8 mouse cellular contexts compared by ENCODE assay signal in the genomic region with DNA sequence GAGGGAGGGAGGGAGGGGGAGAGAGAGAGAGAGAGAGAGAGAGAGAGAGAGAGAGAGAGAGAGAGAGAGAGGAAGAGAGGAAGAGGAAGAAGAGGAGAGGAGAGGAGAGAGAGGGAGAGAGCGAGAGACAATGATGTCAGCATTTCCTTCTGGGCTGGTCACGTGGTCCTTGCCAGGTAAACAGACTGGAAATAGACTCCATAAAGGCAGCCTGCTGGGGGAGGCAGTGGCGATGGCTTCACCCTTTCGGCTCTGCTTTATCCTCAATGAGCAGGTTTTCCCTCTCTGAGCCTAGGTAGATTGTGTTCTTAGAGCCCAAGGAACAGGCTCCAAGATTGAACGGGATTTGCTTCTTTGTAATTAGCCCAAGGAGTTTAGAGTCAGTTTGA.
DNase-seq lines count a peak whose midpoint lies in the region; ATAC-seq and TF ChIP-seq lines count a peak whose summit lies in the region.

No protein-coding gene starts in this region.

- peaks cover 31% of the 10 kb centered on the region for H3K4me1 ChIP-seq in forebrain, embryonic 13.5 days
- peaks cover 35% of the 10 kb centered on the region for H3K4me1 ChIP-seq in limb, embryonic 14.5 days (ENCODE audit: control insufficient read depth, insufficient read depth, low read length)
- peaks cover 41% of the 10 kb centered on the region for H3K4me1 ChIP-seq in neural tube, embryonic 15.5 days

- H3K4me3 ChIP-seq in forebrain, embryonic 13.5 days: 0 out of 2 replicates have a peak overlapping the region, but pooled peaks have one; percentile 10
- H3K4me3 ChIP-seq in limb, embryonic 14.5 days (replicated peaks; ENCODE audit: low read length): peak overlapping the region; percentile 25; the same call in 1 of the 2 replicates
- H3K4me3 ChIP-seq in neural tube, embryonic 15.5 days (replicated peaks): peak overlapping the region; percentile 27

- no peak overlapping the region for H3K9ac ChIP-seq in forebrain, embryonic 13.5 days
- no peak overlapping the region for H3K9ac ChIP-seq in limb, embryonic 14.5 days (ENCODE audit: low read depth, low read length, severe bottlenecking)
- H3K9ac ChIP-seq in neural tube, embryonic 15.5 days (replicated peaks): no peak overlapping the region

- H3K36me3 ChIP-seq in forebrain, embryonic 13.5 days (ENCODE audit: poor library complexity, severe bottlenecking): no peaks in the 10 kb centered on the region
- H3K36me3 ChIP-seq in limb, embryonic 14.5 days (ENCODE audit: control insufficient read depth, insufficient read depth, low read length): no peaks in the 10 kb centered on the region
- no peaks in the 10 kb centered on the region for H3K36me3 ChIP-seq in neural tube, embryonic 15.5 days

- TF ChIP-seq POLR2A in limb, embryonic 14.5 days (IDR thresholded peaks at IDR 0.05; ENCODE audit: borderline replicate concordance, extremely low read depth, insufficient read depth, insufficient read length): no peak

- peak; percentile 53 for DNase-seq in retina, postnatal 1 day
- DNase-seq in retina, embryonic 14.5 days (ENCODE audit: low spot score): no peak
- peak; percentile 59 for DNase-seq in limb, embryonic 14.5 days (ENCODE audit: low spot score)
- DNase-seq in frontal cortex, adult 2 months (ENCODE audit: extremely low spot score in 1 of 2, low spot score in 1 of 2): no peak
- DNase-seq in urinary bladder, postnatal 36 days (ENCODE audit: low spot score in 2 of 2): no peak
- DNase-seq in gastrocnemius, adult 8-10 months (ENCODE audit: low spot score in 2 of 2): no peak

- no peaks in the 10 kb centered on the region for H3K9me3 ChIP-seq in forebrain, embryonic 13.5 days (replicated peaks)
- H3K9me3 ChIP-seq in limb, embryonic 14.5 days (ENCODE audit: control insufficient read depth, low read length): no peaks in the 10 kb centered on the region
- H3K9me3 ChIP-seq in neural tube, embryonic 15.5 days (replicated peaks): no peaks in the 10 kb centered on the region

- peak overlapping the region; percentile 49 for H3K4me2 ChIP-seq in forebrain, embryonic 13.5 days
- peak overlapping the region; percentile 54 for H3K4me2 ChIP-seq in limb, embryonic 14.5 days (replicated peaks; ENCODE audit: low read depth, low read length, severe bottlenecking)
- peak overlapping the region; percentile 58 for H3K4me2 ChIP-seq in neural tube, embryonic 15.5 days

- H3K27me3 ChIP-seq in forebrain, embryonic 13.5 days: peaks cover 58% of the 10 kb centered on the region
- peaks cover 22% of the 10 kb centered on the region; the same call in 1 of the 2 replicates for H3K27me3 ChIP-seq in limb, embryonic 14.5 days (ENCODE audit: control insufficient read depth, insufficient read depth, low read length)
- H3K27me3 ChIP-seq in neural tube, embryonic 15.5 days (replicated peaks): peaks cover 24% of the 10 kb centered on the region

- ATAC-seq in forebrain, embryonic 13.5 days: peak; percentile 57; the same call in 1 of the 2 replicates
- ATAC-seq in limb, embryonic 14.5 days (ENCODE audit: low FRiP score, low read depth): peak; percentile 24; the same call in 1 of the 2 replicates
- ATAC-seq in neural tube, embryonic 15.5 days (ENCODE audit: low FRiP score): peak; percentile 67

- WGBS in forebrain, embryonic 13.5 days: 0% methylated on average over 5 of the region's 5 CpGs
- WGBS in limb, embryonic 14.5 days: 5% methylated on average over 5 of the region's 5 CpGs
- WGBS in neural tube, embryonic 15.5 days: 4% methylated on average over 5 of the region's 5 CpGs

- H3K27ac ChIP-seq in forebrain, embryonic 13.5 days: peak overlapping the region; percentile 45
- peak overlapping the region; percentile 39; the same call in 1 of the 2 replicates for H3K27ac ChIP-seq in limb, embryonic 14.5 days (replicated peaks; ENCODE audit: low read depth, low read length)
- peak overlapping the region; percentile 66 for H3K27ac ChIP-seq in neural tube, embryonic 15.5 days (replicated peaks)

Comparison
In these comparisons a context has a peak if more than half of its experiments do, and no peak if none do; other contexts are left out.
1. DNase-seq: peak in retina, postnatal 1 day (single experiment) and limb, embryonic 14.5 days (single experiment); none in retina, embryonic 14.5 days (single experiment), frontal cortex, adult 2 months (0 of 2), urinary bladder, postnatal 36 days (0 of 2) and gastrocnemius, adult 8-10 months (0 of 2).
2. Peak in every context shown above with its lines, with median percentiles within 50 percentile points of each other: ATAC-seq, H3K27ac ChIP-seq, H3K4me2 ChIP-seq and H3K4me3 ChIP-seq.